Mouse (Mus musculus): ENCODE measurements around the gene Ly6g6f.

GRCm38 (mm10) chr17:35131038-35131437, 45.6 kb upstream of the Ly6g6f start:
- no peak for TF ChIP-seq POLR2A (IDR thresholded peaks at IDR 0.05; ENCODE audit: low read depth, low read length)
- no peak for TF ChIP-seq CTCF (IDR thresholded peaks at IDR 0.05; ENCODE audit: extremely low read depth, insufficient read depth, insufficient read length, insufficient replicate concordance)
